In the genomic region with DNA sequence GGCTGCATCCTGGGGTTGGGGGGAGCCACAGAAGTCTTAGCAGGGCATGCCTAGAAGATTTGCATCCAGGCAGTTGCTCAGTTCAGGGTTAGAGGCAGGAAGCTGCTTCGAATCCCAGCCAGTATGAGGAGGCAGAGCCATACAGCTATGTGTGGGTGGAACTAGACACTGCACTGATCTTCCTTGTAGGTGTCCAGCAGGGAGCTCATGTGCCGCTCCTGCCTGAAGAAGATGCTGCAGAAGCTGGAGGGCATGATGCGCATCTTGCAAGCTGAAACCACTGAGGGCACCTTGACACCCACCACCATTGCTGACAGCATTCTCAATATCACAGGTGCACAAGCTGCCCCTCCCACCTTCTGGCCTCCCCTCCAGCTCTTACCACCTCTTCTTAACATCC, we compare ENCODE assay signal across 28 mouse cellular contexts. TPM values are rescaled to one million over a fixed set of nuclear protein-coding genes. Genes with fewer than 3 reads are reported as not detected.
"Had no signal": no experiment of that assay in that cellular context is flagged by ENCODE, and none has a peak within 500 bp of the region (broad histone marks: within the 10 kb centered on the region; RNA-seq: fewer than 3 reads in every experiment).

No protein-coding gene starts in this region.

- H3K27me3 ChIP-seq: heart, embryonic 13.5 days; heart, embryonic 15.5 days; hindbrain, embryonic 12.5 days; intestine, embryonic 15.5 days; limb, embryonic 12.5 days; liver, embryonic 13.5 days; liver, embryonic 15.5 days had no signal

- H3K4me2 ChIP-seq: heart, embryonic 11.5 days; heart, embryonic 13.5 days; heart, embryonic 15.5 days; hindbrain, embryonic 12.5 days; hindbrain, embryonic 14.5 days; intestine, embryonic 15.5 days; limb, embryonic 12.5 days; liver, embryonic 11.5 days; liver, embryonic 13.5 days; liver, embryonic 15.5 days had no signal

- ATAC-seq: hindbrain, embryonic 16.5 days; inflammation-experienced regulatory T-cells, adult 6 months; intestine, embryonic 15.5 days; intestine, postnatal 0 days had no signal

- H3K4me3 ChIP-seq: heart, adult 2 months; heart, embryonic 13.5 days; heart, embryonic 15.5 days; hindbrain, embryonic 10.5 days; hindbrain, embryonic 12.5 days; intestine, embryonic 15.5 days; limb, embryonic 10.5 days; limb, embryonic 12.5 days; liver, embryonic 13.5 days; liver, embryonic 15.5 days had no signal

- H3K27ac ChIP-seq: heart, adult 2 months; heart, embryonic 13.5 days; heart, embryonic 15.5 days; hindbrain, embryonic 10.5 days; hindbrain, embryonic 12.5 days; hindbrain, embryonic 14.5 days; intestine, embryonic 15.5 days; kidney, postnatal 0 days; limb, embryonic 10.5 days; limb, embryonic 12.5 days; liver, embryonic 13.5 days; liver, embryonic 15.5 days had no signal

- DNase-seq: gastrocnemius, postnatal 14 days; gastrocnemius, postnatal 36 days; heart, adult 2 months; heart, postnatal 4 days; kidney, adult 18-20 months; kidney, adult 8-10 months; kidney, postnatal 14 days; kidney, postnatal 36 days; layer of hippocampus, adult 9-11 months; liver; liver, embryonic 13.5 days had no signal

RNA-seq across cellular contexts. Expression of gene Rab26, which starts 45.5 kb away (rescaled TPM):
- total RNA-seq: gastrocnemius, adult 18-20 months; heart, postnatal 25 days had no signal
